Mouse (Mus musculus): ENCODE data around the gene Naaa.

GRCm38 (mm10) chr5:92318596-92318995 lies 40.6 kb upstream of the Naaa start:
- no peak for TF ChIP-seq CTCF (IDR thresholded peaks at IDR 0.05; ENCODE audit: control insufficient read depth, insufficient read depth, low read length)
- TF ChIP-seq POLR2A (IDR thresholded peaks at IDR 0.05; ENCODE audit: borderline replicate concordance, control insufficient read depth, low read depth, low read length): no peak

Data from bone marrow, adult 2 months (tissue).